Mouse (Mus musculus) liver, embryonic 16.5 days (tissue): Measurements from ENCODE around the gene Nr6a1. TPM values are rescaled to one million over a fixed set of nuclear protein-coding genes. Genes with fewer than 3 reads are reported as not detected.

ENCODE experiments used
- ATAC-seq: fragments of 200-750 bp; cut with Nextera tagmentation; 2 replicates; pipeline ENCODE4 v1.8.0; 2017; ENCODE audit warnings: low read depth, mild to moderate bottlenecking, moderate number of reproducible peaks, moderate library complexity
- H3K27ac ChIP-seq: fragments of 300-500 bp; sonication (generic); 2 replicates; pipeline ENCODE4 v1.5.1; 2014; ENCODE audit warnings: mild to moderate bottlenecking, low read length
- H3K27me3 ChIP-seq: fragments of 300-500 bp; sonication (generic); 2 replicates; pipeline ENCODE4 v1.6.1; 2014; ENCODE audit warnings: low read depth, low read length, mixed read lengths; ENCODE audit not compliant: control insufficient read depth, insufficient read depth
- H3K36me3 ChIP-seq: fragments of 300-500 bp; sonication (generic); 2 replicates; pipeline ENCODE4 v1.6.1; 2014; ENCODE audit warnings: mild to moderate bottlenecking; ENCODE audit not compliant: control insufficient read depth, insufficient read depth
- H3K4me1 ChIP-seq: fragments of 300-500 bp; sonication (generic); 2 replicates; pipeline ENCODE4 v1.6.1; 2014; ENCODE audit warnings: low read depth, low read length, mixed read lengths; ENCODE audit not compliant: control insufficient read depth
- H3K4me2 ChIP-seq: fragments of 300-500 bp; sonication (generic); 2 replicates; pipeline ENCODE4 v1.6.1; 2014; ENCODE audit warnings: low read depth, low read length, mixed read lengths
- H3K4me3 ChIP-seq: fragments of 300-500 bp; sonication (generic); 2 replicates; pipeline ENCODE4 v1.5.1; 2014; ENCODE audit warnings: low read depth, mild to moderate bottlenecking, low read length
- H3K9ac ChIP-seq: fragments of 300-500 bp; sonication (generic); 2 replicates; pipeline ENCODE4 v1.6.1; 2014; ENCODE audit warnings: low read depth, low read length
- H3K9me3 ChIP-seq: fragments of 300-500 bp; sonication (generic); replicated peaks from 2 replicates; pipeline ENCODE4 v1.6.1; 2016; ENCODE audit warnings: low read length; ENCODE audit not compliant: control insufficient read depth
- WGBS: fragments of 180-500 bp; shearing (Covaris S2); extraction: QIAGEN DNeasy Blood & Tissue Kit; methylation state at CpG from one replicate; pipeline ENCODE4 v1.1.7; 2014; ENCODE audit not compliant: insufficient replicate concordance; 5-methylcytosine and 5-hydroxymethylcytosine counted together
- polyA plus RNA-seq: library from polyadenylated mRNA; unstranded; fragments of >200 nt; fragmentation: Nextera tagmentation; extraction: Ambion mirVana; gene quantifications from 2 replicates; pipeline ENCODE4 v1.2.1, GENCODE M21; 2015

Nr6a1 gene
- polyA plus RNA-seq, 1 experiment from 2014 or later: 0.94 TPM

DNA sequence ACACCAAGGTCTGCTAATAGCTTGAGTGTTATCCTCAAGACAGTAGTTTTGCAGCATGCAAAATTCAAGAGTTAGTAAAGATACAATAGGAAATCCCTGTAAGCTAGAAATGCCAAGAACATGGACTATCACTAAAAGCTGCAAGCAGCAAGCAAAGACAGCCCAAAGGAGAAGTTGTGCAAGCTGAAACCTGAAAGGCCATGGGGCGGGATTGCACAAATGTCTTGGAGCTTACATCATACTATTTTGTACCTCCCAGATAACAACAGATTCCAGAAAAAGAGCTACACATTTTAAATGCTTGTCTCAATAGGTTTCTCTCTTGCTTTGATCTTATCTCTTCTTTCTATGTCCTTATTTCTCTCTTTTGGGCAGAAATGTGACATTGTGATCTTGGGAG lies 60.8 kb downstream of the Nr6a1 start:
- 30% methylated on average over 1 of the region's 1 CpGs for WGBS
- Histone ChIP-seq H3K9me3 (no peaks in the 10 kb centered on the region), H3K27ac (no peak overlapping the region), H3K27me3 (no peaks in the 10 kb centered on the region), H3K9ac (no peak overlapping the region), H3K36me3 (no peaks in the 10 kb centered on the region), H3K4me2 (no peak overlapping the region), H3K4me1 (no peaks in the 10 kb centered on the region), H3K4me3 (no peak overlapping the region)
- ATAC-seq: no peak

DNA sequence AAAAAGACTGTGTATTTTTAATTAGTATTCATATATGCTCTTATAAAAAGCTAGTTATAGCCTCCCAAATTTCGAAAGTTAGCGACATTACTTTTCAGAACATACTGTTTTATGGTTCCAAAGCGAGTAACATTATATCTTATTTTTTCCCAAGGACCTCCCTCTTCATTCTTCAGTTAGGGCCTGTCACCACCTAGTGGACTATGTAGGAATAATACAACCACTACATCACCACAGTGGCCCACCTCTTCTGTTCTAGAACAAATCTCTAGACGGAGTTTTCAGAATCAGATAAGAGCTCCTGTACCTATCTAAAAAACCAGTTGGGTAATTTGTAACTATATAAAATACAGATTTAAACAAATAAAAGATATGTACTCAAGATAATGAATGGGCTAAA lies 63.5 kb downstream of the Nr6a1 start:
- ATAC-seq: no peak
- 25% methylated on average over 4 of the region's 4 CpGs for WGBS

DNA sequence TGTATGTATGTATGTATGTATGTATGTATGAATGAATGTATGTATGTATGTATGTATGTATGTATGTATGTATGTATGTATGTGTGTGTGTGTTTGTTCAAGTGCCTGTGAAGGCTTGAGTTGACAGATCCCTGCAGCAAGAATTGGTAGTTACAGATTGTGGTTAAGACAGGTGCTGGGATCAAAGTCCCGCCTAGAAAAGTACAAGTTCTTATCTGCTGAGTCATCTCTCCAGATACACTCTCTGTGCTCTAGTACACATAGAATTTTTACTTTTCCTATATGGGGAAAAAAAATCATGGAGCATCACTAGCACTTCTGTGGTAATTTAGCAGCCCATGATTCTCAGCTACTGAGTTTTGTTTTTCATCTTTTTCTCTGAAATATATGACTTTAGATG lies 75.7 kb downstream of the Nr6a1 start:
- Histone ChIP-seq H3K4me1 (no peaks in the 10 kb centered on the region), H3K4me2 (no peak overlapping the region), H3K4me3 (no peak overlapping the region), H3K36me3 (no peaks in the 10 kb centered on the region), H3K27ac (no peak overlapping the region), H3K9ac (no peak overlapping the region), H3K9me3 (no peaks in the 10 kb centered on the region), H3K27me3 (no peaks in the 10 kb centered on the region)
- no peak for ATAC-seq
- WGBS: 28% methylated on average over 1 of the region's 1 CpGs

More for the DNA sequence above, 63.5 kb downstream of the Nr6a1 start:
- Histone ChIP-seq H3K4me1 (no peaks in the 10 kb centered on the region), H3K4me2 (no peak overlapping the region), H3K36me3 (no peaks in the 10 kb centered on the region), H3K9me3 (no peaks in the 10 kb centered on the region), H3K4me3 (no peak overlapping the region), H3K27me3 (no peaks in the 10 kb centered on the region), H3K9ac (no peak overlapping the region), H3K27ac (no peak overlapping the region)

DNA sequence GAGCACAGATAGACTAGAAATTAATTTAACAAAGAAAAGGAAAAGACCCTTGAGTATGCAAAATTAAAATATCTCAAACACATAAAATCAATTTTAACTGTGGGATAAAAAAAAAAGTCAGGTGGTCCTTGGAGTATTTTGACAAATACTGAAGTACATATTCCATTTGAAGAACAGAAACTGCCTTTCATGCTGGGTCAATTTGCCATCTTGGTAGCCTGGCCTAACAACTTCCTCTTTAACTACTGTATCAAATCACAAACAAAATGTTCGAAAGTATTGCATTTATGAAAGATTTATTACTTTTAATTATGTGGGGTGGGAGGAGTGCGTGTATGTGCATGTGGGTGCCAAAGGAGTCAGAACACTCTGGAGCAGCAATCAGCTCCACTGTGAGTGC lies 81.2 kb downstream of the Nr6a1 start:
- Histone ChIP-seq H3K36me3 (no peaks in the 10 kb centered on the region), H3K9ac (no peak overlapping the region), H3K4me3 (no peak overlapping the region), H3K27ac (no peak overlapping the region), H3K9me3 (no peaks in the 10 kb centered on the region), H3K4me2 (no peak overlapping the region), H3K27me3 (no peaks in the 10 kb centered on the region), H3K4me1 (no peaks in the 10 kb centered on the region)
- ATAC-seq: no peak
- 66% methylated on average over 2 of the region's 2 CpGs for WGBS

DNA sequence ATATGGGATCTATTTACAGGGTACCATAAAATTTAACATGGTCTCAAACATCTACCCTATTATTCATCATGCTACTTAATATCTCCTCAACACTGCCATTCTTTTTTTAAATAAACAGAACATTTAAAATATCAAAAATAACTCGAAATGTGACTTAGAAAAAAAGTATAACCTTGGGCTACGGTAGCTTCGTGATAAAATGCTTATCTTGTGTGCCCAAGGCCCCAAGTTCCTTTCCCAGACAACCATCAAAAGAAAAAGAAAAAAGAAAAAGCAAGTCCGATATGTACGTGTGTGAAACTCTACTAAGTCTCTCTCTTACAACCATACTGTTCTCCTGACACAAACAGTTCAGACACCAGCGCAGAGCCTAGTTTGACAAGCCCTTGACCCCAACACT lies 92.0 kb downstream of the Nr6a1 start:
- Histone ChIP-seq H3K9me3 (no peaks in the 10 kb centered on the region), H3K36me3 (no peaks in the 10 kb centered on the region), H3K27me3 (no peaks in the 10 kb centered on the region), H3K4me2 (no peak overlapping the region), H3K9ac (no peak overlapping the region), H3K4me1 (no peaks in the 10 kb centered on the region), H3K27ac (no peak overlapping the region), H3K4me3 (no peak overlapping the region)
- no peak for ATAC-seq
- WGBS: 30% methylated on average over 6 of the region's 6 CpGs

DNA sequence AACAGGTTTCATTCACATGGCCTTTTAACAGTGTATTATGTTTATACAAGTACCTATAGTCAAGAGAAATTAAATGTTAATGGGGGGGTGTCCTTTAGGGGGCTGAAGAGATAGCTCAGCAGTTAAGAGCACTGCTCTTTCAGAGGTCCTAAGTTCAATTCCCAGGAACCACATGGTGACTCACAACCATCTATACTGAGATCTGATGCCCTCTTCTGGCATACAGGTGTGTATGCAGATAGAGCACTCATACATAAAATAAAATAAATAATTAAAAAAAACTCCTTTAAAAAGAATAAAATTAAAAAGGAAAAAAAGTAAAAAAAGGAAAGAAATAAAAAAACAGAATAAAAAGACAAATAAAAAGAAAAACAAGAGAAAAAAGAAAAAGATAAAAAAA lies 95.5 kb downstream of the Nr6a1 start:
- Histone ChIP-seq H3K36me3 (no peaks in the 10 kb centered on the region), H3K9me3 (no peaks in the 10 kb centered on the region), H3K4me1 (peaks cover 3% of the 10 kb centered on the region), H3K4me3 (no peak overlapping the region), H3K27me3 (no peaks in the 10 kb centered on the region), H3K4me2 (no peak overlapping the region), H3K9ac (no peak overlapping the region), H3K27ac (no peak overlapping the region)
- no peak for ATAC-seq

DNA sequence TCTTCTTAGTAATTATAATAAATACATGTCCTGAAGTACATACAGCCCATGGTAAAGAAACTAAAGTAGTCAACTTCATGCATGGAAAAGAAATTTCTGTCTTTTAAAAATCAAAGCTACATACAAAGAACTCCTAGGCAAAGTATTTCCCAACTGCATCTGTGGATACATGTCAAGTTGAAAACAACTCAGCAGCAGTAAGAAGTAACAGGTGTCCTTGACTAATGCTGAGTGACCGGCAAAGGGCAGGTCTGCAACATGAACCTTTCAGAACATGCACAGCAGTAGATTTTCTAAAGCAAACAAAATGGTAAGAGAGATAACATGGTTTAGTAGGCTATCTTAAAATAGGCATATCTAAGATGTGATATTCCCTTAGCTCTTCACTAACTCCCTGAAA lies 98.0 kb downstream of the Nr6a1 start:
- H3K27me3 ChIP-seq: no peaks in the 10 kb centered on the region
- H3K27ac ChIP-seq: no peak overlapping the region
- no peak for ATAC-seq
- 31% methylated on average over 1 of the region's 1 CpGs for WGBS
- H3K4me2 ChIP-seq: no peak overlapping the region
- H3K4me3 ChIP-seq: no peak overlapping the region
- no peaks in the 10 kb centered on the region for H3K36me3 ChIP-seq
- peaks cover 3% of the 10 kb centered on the region for H3K4me1 ChIP-seq
- H3K9me3 ChIP-seq: no peaks in the 10 kb centered on the region
- no peak overlapping the region for H3K9ac ChIP-seq

DNA sequence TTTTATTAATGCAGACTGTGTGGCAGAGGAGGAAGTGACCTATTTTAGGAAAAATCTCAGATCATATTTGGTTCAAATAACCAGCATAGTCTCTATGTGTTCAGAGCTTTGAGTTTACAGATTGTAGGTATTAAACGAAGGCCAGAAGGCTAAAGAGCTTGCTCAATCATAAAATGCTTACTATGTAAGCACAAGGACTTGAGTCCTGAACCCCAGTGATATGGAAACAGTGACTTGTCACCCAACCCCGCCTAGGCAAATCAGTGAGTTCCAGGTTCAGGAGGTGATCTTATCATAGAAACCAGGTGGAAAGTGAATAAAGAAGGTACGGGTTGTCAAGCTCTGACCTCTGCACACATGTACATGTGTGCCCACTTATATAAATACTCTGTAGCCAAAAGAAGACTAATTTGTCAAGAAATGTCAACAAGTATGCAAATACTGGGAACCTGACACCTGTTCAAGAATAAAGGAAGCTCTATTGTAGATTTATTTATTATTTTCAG lies 99.6 kb downstream of the Nr6a1 start:
- Histone ChIP-seq H3K9ac (no peak overlapping the region), H3K4me1 (peaks cover 6% of the 10 kb centered on the region), H3K4me2 (no peak overlapping the region), H3K4me3 (no peak overlapping the region), H3K27ac (no peak overlapping the region), H3K9me3 (no peaks in the 10 kb centered on the region), H3K36me3 (no peaks in the 10 kb centered on the region), H3K27me3 (no peaks in the 10 kb centered on the region)
- ATAC-seq: peak; percentile 25; the same call in 1 of the 2 replicates
- 25% methylated on average over 3 of the region's 3 CpGs for WGBS

DNA sequence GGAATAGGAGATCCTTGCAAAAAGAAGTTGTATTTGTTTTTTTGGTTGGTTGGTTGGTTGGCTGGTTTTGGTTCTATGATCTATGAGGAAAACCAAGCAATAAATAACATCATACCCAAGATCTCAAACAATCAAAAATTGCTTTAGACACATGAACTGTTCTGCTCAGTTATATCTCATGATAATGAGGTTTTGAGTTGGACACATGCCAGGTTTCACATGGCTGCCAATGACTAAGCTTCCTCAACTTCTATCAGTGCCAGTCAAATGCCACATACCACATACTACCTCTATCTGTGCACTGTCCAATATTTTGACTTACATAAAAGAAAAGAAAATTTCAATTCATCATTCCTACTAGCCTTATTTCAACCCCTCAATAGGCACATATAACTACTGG lies 101.3 kb downstream of the Nr6a1 start:
- Histone ChIP-seq H3K9me3 (no peaks in the 10 kb centered on the region), H3K9ac (no peak overlapping the region), H3K27ac (no peak overlapping the region), H3K4me2 (no peak overlapping the region), H3K27me3 (no peaks in the 10 kb centered on the region), H3K4me3 (no peak overlapping the region), H3K4me1 (peaks cover 9% of the 10 kb centered on the region), H3K36me3 (no peaks in the 10 kb centered on the region)
- no peak for ATAC-seq
